Mouse (Mus musculus) adrenal gland, adult 8-10 months (tissue): Measurements from ENCODE around the gene Alyref. TPM values are rescaled to one million over a fixed set of nuclear protein-coding genes. Genes with fewer than 3 reads are reported as not detected.

Experiments
- DNase-seq: peaks from one replicate; pipeline ENCODE4 v3.0.0; 2022
- total RNA-seq, 4 experiments: library from RNA; stranded (reverse); gene quantifications; 2 replicates each; pipeline ENCODE4 v1.2.4; 2022

Gene Alyref
- total RNA-seq, 4 experiments from 2014 or later, result 52.1 to 102 (median 72.7) TPM

DNA sequence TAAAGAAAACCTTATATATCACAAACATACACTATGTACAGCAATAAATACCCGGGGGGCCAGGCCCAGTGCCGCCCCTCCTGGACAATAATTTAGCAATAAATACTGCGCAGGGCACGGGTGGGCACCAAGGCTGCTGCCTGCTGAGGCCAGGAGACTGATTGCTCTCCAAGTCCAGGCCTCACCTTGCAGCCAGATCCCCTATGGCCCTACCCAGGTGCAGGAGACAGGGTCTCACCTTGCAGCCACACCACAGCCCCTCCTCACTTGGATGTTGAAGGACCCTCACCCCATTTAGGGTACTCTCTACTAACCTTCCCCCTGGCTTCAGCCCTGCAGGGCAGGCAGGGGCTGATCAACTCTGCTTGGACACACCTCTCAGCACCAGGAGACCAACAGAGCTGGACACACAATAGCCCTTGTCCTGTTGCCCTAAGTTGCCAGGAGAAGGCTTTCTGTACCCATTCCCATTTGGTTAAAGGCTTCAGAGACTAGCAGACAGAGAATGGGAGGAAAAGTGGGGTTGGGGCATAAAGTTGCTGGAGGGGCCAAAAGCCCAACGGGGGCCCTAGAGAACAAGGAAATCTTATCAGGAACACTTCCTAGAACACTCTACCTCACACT lies 27.1 kb upstream of the Alyref start, which contains the start of gene Sirt7:
TSS of gene Sirt7 (minus strand) at position 89 of the 624 bp plus-strand sequence.
- DNase-seq, result no peak

GRCm38 (mm10) chr11:120624680-120625111 lies 26.5 kb upstream of the Alyref start:
- peak; percentile 79 for DNase-seq

DNA sequence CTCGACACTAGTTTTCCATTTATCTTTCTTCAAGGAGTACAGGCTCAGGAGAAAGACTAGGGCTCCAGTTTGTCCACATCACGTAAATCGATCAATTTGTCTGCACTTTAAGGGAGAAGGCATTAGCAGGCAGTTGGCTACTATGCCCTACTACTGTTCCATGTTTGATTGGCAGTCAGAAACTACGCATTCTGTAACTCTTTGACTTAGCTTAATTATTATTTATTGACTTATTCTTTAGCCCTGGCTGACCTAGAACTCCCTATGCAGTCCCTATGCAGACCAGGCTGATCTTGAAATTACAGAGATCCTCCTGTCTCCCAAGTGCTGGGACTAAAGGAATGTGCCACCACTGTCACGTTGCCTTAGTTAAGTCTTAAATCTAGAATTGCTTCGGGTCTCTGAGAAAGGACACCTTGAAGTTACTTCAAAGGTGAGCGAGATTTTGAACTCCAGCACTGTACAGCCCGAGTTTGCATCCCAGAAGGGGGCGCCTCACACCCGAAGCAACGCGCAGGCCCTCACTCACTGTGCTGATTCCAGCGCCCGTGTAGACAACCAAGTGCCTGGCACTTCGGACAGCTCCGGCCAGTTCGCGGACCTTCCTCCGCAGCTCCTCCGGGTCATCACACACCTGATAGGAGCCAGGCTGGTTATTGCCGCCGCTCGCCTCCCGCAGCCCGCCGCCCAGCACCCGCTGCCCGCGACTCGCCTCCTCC lies 26.0 kb upstream of the Alyref start:
- DNase-seq, result no peak

DNA sequence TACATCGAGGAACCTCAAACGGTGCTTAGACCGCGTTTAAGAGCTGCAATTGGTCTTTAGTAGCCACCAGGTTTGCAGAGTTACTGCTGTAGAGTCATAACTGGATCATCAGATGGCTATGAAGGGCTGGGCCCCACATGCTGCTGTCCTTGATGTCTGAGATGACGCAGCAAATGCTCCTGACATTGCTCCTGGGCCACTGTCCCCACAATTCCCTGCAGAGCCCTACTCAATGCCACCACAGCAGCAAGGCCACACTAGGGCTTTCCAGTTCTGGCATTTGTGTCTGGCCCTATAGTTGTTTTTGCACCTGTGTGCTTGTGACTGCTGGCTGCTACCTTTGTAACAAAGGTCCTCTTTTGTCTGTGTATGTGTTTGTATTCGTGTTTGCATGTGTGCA lies 24.6 kb upstream of the Alyref start:
- no peak for DNase-seq

DNA sequence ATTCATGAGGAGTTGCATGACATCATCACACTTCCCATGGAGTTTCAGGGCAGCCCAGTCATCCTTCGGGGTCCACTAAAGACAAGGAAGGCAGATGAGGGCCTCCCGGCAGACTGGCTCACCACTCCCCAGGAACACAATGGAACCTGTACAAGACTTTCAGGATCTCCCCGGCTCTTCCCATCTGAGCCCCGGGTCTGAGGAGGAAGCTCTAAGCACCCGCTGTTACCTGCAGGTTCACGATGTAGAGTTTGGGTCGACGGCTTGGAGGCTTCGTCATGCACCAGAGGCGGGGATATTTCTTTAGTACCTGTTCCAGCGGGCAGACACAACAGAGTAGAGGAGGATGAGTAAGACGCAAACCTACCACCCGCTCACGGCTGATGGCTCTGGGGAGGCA lies 22.0 kb upstream of the Alyref start:
- no peak for DNase-seq

DNA sequence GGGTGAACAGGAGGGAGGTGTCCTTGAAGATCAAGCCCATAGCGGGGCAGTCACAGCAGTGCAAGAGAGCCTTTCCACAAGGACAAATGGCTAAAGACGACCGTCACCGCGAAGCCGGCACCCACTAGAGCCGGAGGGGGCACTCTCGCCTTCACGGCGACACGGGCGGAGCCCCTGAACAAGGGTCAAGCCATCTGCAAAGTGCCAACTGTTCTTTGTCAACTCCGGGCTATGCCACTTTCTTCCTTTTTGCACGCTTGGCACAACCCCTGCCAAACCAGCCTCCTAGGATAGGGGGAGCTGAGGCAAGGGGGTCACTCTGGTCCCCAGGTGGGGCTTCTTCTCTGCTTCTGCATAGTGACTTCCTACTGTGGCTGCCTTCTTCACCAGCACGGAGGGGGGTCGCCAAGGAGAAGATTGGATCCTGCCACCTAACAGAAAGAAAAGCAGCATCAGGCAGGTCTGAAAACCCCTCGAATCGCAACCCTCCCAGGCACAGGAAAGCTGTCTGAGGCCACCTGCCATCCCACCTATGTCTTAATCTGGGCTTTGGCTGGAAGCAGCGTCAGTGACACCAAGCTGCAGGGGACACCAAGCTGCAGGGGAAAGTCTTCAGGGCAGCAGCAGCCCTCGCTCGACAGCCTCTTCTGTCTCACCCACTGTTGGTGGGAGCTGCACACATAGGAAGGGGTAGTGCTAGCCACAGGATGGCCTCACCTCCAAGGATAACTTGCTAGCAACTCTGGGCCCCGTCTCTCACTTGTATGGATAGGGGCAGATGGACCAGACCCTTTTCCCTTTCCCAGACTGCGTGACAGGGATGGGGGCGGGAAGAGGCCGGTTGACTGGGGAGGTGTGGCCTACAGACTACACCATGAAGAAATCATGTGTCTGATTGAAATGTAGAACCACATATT lies 20.7 kb upstream of the Alyref start:
- DNase-seq, result no peak

DNA sequence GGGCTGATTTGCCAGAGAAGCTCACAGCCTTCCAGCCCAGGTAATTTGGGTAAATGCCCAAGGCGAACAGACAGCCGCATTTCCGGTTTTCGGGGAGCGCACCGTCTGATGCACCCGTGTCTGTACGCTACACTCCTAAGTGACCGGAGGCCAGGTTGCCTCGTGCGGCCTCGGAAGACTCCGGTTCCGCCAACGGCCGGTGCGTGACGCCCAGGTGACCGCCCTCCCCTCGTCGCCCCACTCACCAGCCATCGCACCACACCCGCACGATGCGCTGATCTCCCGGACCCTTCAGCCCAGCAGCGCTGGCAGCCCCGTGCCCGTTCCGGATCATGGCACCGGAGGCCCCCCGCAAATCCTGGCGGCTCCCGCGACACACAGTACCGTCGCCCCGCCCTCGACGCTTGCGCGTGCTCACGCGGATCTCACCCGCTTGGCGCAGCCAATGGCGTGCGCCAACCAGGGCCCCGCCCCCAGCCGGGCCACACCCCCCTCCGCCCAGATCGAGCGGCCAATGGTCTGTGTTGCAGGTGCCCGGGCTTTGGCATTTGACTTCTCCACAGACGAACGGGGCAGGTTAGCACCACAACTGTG lies 19.5 kb upstream of the Alyref start, which contains the start of gene Pcyt2:
TSS of gene Pcyt2 (minus strand) at position 418 of the 594 bp plus-strand sequence.
- peak; percentile 92 for DNase-seq

GRCm38 (mm10) chr11:120616617-120617294 lies 18.6 kb upstream of the Alyref start:
- no peak for DNase-seq

DNA sequence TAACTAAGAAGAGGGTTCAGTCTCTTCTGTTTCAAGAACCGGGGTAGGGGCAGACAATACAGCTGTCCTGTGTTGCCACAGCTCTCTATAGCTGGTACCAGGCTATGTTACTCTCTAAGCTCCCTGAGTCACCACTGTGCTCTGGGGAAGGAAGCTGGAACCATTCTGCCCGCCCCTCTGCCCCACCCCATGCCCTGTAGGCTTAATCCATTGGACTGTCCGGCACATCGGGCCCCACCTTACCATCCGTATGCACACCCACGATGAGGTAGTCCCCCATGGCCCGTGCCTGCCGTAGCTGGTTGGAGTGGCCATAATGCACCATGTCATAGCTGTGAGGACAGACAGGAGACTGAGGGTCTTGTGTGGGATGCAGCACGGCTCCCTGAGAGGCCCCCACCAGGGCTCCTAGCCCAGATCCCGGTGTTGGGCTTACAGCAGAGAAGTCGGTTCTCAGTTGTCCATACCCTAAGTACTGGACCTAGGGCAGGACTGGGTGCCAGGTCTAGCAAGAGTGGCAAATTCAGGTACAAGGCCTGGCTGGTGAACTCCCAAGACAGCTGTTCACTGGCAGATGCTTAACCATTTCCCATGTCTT lies 17.5 kb upstream of the Alyref start:
- no peak for DNase-seq

DNA sequence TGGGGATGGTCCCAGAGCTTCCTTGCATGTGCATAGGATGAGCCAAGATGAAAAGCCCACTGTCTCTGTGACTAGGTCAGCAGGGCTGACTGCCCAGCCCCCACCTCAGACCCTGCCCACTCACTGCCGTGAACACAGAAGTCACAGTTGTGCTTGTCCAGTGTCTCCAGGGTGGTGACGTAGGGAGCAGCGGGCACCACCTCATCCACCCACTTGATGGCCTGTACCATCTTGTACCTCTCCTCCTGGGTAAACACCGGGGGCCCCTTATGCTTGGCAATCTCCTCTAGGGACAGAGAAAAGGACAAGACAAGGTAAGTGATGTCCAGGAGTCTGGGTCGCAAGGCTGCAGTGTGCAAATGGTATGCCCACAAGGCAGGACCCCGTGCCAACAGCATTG lies 17.0 kb upstream of the Alyref start:
- DNase-seq, result no peak

GRCm38 (mm10) chr11:120613976-120614375 lies 15.8 kb upstream of the Alyref start:
- no peak for DNase-seq

GRCm38 (mm10) chr11:120613481-120613972 lies 15.4 kb upstream of the Alyref start:
- no peak for DNase-seq

DNA sequence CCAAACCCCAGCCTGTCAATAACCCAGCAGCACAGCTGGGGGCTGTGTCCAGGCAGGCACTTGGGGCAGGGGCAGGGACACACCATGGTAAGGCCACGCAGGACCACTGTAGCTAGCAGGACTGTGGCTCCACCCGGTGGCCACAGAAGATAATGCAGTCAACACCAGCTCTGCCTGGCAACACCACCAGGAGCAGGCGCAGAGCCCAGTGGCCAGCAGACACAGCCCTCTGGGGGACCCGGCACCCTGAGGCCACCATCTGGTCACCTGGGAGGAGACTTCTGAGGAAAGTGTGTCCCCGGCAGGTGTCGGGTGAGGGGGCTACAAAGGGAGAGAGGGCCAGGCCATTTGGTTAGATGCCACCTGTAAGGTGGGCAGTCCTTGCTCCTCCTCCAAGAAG lies 14.6 kb upstream of the Alyref start:
- DNase-seq, result no peak

DNA sequence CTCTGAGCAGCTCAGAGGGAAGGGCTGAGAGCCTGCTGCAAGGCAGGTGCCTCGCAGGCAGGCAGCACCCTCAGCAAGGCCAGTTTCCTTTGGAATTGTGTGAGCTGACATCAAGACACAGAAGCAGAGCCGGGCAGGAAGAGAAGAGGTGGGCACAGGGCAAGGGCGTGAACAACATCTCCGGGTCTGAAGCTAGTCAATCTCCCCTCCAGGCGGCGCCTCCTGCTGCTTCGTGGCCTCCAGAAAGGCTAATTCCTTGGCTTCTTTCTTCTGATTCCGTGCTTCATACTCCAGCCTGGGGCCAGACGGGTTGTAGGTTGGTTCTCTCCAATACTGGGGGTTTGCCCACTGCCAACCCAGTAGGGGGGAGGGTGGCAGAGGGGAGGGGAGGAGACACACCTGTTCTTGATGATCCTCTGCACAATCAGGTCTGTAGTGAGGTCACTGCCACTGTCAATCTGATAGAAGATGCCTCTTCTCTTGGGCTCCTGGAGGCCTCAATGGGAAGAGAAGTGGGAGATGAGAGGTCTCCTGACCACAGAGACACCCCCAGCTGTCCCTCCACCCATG lies 12.4 kb upstream of the Alyref start:
- no peak for DNase-seq

- no peak for DNase-seq
These were observed 11.1 kb upstream of the Alyref start for GRCm38 (mm10) chr11:120609250-120609649.

DNA sequence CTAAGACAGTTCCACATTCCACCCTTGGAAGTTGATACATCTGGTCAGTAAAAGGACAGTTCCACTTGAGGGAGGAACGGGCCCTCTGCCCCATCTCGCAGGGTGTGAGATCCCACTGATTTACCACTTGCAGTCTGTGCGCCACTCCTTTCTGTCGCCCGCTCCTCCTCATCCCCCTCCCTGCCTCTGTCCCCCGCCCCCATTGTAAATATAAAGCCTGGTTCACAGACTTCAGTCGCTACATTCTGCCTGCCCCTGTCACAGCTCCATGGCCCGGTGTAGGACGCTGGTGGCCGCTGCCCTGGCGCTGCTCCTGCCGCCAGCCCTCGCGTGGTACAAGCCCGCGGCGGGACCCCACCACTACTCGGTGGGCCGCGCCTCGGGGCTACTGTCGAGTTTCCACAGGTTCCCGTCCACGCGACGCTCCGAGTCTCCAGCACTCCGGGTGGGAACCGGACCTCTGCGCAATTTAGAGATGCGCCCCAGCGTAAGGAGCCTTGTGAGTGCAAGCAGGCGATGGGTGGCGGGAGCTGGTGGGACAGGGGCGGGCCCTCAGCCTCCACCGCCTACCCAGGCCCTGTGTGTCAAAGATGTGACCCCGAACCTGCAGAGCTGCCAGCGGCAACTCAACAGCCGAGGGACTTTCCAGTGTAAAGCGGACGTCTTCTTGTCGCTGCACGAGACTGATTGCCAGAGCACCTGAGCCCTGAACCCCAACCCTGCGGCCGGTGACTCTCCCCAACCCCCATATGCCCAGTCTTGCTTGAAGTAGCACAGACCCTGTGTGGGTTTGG lies 10.3 kb upstream of the Alyref start, which contains the start of gene Npb:
TSS of gene Npb (plus strand) at position 237 of the 794 bp plus-strand sequence.
- no peak for DNase-seq

DNA sequence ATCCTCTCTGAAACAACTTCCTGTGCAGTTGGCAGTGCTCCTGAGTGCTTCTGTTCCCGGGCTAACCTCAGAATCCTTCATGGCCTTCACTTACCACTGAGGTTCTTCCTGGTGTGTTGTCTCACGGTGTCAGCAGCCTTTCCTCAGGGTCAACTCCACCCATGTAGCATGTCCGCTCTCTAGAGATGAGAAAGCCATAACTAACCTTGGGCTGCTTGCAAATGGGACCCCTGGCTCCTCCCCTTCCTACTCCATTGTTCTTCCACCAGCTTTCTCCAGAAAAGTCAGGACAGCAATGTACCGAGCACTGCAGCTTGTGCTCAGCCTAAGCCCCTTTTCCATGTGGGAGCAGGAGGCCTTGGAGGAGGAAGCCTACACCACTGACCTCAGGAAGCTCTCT lies 8.6 kb upstream of the Alyref start:
- no peak for DNase-seq

DNA sequence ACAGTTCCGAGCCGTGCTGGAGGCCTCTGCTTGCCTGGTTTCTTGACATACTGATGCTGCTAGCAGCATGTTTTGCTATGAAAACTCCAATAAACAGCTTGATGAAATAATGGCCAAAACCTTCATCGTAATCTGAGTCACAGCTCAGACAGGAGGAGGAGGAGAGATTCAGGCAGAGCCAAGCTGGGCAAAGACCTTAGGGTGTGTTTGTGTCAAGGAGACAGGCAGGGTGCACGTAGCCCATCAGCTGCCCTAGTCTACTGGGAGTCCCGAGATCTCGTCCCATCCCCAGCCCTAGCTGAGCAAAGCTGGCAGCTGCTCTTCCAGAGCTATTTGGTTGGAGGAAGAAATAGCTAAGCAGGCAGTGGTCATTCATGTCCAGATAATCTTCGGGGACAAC lies 7.5 kb upstream of the Alyref start:
- DNase-seq, result no peak

- no peak for DNase-seq
These were observed 5.4 kb upstream of the Alyref start for GRCm38 (mm10) chr11:120603545-120603944.

GRCm38 (mm10) chr11:120600716-120601115 lies 2.6 kb upstream of the Alyref start:
- DNase-seq, result no peak
